Mouse (Mus musculus) CH12.LX (cell line): ENCODE measurements around the gene Gm43191.

Experiments
- CHD2 ChIP-seq: IDR thresholded peaks from 2 replicates; pipeline ENCODE4 v1.6.1; 2011; ENCODE audit warnings: low read length, improper control_type of control experiment
- CTCF ChIP-seq, 2 experiments: IDR thresholded peaks in 1 of 2; conservative IDR thresholded peaks in 1 of 2; 2 replicates each; pipeline ENCODE4 v1.5.1; 2011 to 2012; ENCODE audit warnings: low read depth in 2 of 2, low read length in 2 of 2, improper control_type of control experiment in 1 of 2, inconsistent platforms in 1 of 2, mild to moderate bottlenecking in 1 of 2, moderate library complexity in 1 of 2
- EP300 ChIP-seq: IDR thresholded peaks from 2 replicates; pipeline ENCODE4 v1.6.1; 2011; ENCODE audit warnings: low read length, improper control_type of control experiment
- GABPA ChIP-seq: IDR thresholded peaks from 2 replicates; pipeline ENCODE4 v1.6.1; 2012; ENCODE audit warnings: low read depth, low read length, improper control_type of control experiment, inconsistent platforms; ENCODE audit not compliant: insufficient replicate concordance
- HCFC1 ChIP-seq: IDR thresholded peaks from 2 replicates; pipeline ENCODE4 v1.6.1; 2012; ENCODE audit warnings: low read depth, mild to moderate bottlenecking, inconsistent platforms, low read length, improper control_type of control experiment
- MAFK ChIP-seq: IDR thresholded peaks from 2 replicates; pipeline ENCODE4 v1.6.1; 2011; ENCODE audit warnings: low read length, improper control_type of control experiment; ENCODE audit not compliant: insufficient replicate concordance
- MEF2A ChIP-seq: IDR thresholded peaks from 2 replicates; pipeline ENCODE4 v1.6.1; 2014; ENCODE audit warnings: low read depth, mild to moderate bottlenecking, inconsistent platforms, low read length, improper control_type of control experiment, borderline replicate concordance
- MXI1 ChIP-seq: IDR thresholded peaks from 2 replicates; pipeline ENCODE4 v1.6.1; 2011; ENCODE audit warnings: mild to moderate bottlenecking, low read depth, low read length, improper control_type of control experiment
- NRF1 ChIP-seq: IDR thresholded peaks from 2 replicates; pipeline ENCODE4 v1.6.1; 2014; ENCODE audit warnings: low read depth, mild to moderate bottlenecking, inconsistent platforms, low read length, improper control_type of control experiment, moderate library complexity
- POLR2A ChIP-seq: IDR thresholded peaks from 2 replicates; pipeline ENCODE4 v1.6.1; 2011; ENCODE audit warnings: low read depth, mild to moderate bottlenecking, improper control_type of control experiment, low read length
- SIN3A ChIP-seq: IDR thresholded peaks from 2 replicates; pipeline ENCODE4 v1.6.1; 2012; ENCODE audit warnings: low read length, improper control_type of control experiment, inconsistent platforms
- SMC3 ChIP-seq: IDR thresholded peaks from 2 replicates; pipeline ENCODE4 v1.6.1; 2011; ENCODE audit warnings: low read depth, low read length, improper control_type of control experiment
- ZMIZ1 ChIP-seq: IDR thresholded peaks from 2 replicates; pipeline ENCODE4 v1.6.1; 2012; ENCODE audit warnings: low read depth, mild to moderate bottlenecking, inconsistent platforms, low read length, improper control_type of control experiment

GRCm38 (mm10) chr3:116653278-116653945 lies 27.6 kb downstream of the Gm43191 start:
- TF ChIP-seq CTCF (conservative IDR thresholded peaks at IDR 0.05 in 1 of 2, IDR thresholded peaks at IDR 0.05 in 1 of 2; ENCODE audit: low read depth in 2 of 2, low read length in 2 of 2) = no peak
- TF ChIP-seq EP300 = no peak
- TF ChIP-seq GABPA = no peak
- TF ChIP-seq SIN3A = no peak
- no peak for TF ChIP-seq NRF1
- TF ChIP-seq MEF2A = no peak
- no peak for TF ChIP-seq CHD2
- no peak for TF ChIP-seq POLR2A
- no peak for TF ChIP-seq MAFK
- no peak for TF ChIP-seq HCFC1
- TF ChIP-seq ZMIZ1 = no peak
- TF ChIP-seq SMC3 = no peak
- TF ChIP-seq MXI1 = no peak
